Mouse (Mus musculus) urinary bladder, postnatal 14 days (tissue): ENCODE measurements around the gene 3110009E18Rik.
A peak's percentile ranks its signal among the peaks of the same experiment; 100 is the strongest.

Experiments used
- DNase-seq: peaks from one replicate; pipeline ENCODE4 v3.0.0; 2021; ENCODE audit warnings: low spot score

Gene 3110009E18Rik

DNA sequence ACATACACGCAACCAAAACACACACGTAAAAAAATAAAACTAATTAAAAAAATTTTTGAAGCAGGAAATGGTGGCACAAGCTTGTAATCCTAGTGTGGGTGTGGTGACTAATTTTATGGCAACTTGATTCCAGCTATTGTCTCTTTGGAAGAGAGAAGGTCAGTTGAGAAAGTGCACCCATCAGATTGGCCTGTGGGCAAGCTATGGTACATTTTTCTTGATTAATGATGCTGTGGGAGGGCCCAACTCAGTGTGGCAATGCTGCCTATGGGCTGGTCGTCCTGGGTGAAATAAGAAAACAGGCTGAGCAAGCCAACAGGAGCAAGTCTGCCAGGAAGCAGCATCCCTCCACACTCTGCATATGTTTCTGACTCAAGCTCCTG, 19.8 kb upstream of the 3110009E18Rik start:
- no peak for DNase-seq

- DNase-seq = peak; percentile 80
These were observed 15.4 kb upstream of the 3110009E18Rik start for GRCm38 (mm10) chr1:120105556-120105959.

GRCm38 (mm10) chr1:120109741-120110432, 11.1 kb upstream of the 3110009E18Rik start:
- no peak for DNase-seq

- no peak for DNase-seq
These were observed 9.2 kb upstream of the 3110009E18Rik start for GRCm38 (mm10) chr1:120111766-120112165.

GRCm38 (mm10) chr1:120112251-120113187, 8.5 kb upstream of the 3110009E18Rik start:
- no peak for DNase-seq

DNA sequence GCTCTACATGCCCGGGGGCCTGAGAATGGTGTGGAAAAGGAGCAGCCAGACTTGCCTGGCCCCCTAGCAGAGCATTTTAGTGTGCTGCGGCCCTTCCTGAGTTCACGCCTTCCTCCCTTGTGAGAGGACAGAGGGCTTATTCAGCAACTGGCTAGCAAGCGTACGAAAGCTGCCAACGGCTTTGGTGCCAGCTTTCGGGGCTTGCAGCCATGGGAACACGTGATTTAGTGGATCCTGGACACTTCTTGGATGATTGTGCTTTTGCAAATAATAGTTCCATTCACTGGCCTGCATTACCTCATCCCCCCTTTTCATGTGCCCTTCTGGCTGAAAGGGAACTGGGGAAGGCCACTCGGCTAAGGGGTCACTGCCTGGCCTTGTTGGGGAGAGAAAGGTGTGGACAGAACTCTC, 5.3 kb upstream of the 3110009E18Rik start:
- DNase-seq = no peak

DNA sequence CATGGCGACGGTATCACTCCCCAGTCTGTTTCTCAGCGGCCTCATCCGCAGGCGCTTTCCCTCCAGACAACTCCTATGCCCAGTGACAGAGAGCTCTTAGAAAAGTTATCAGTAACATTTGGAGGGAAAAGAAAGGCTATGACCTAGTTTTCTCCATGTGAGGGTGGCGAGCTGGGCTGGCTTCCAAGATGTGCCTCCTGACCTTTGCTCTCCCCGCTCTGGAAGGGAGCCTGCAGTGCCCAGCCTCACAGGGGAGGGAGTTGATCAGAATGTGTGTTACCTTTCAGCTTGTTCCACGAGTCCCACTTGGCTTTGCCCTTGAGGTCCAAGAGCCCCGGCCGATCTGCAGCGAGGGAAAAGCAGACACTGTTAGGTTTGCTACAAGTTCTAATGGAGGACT, 4.9 kb upstream of the 3110009E18Rik start:
- no peak for DNase-seq

- no peak for DNase-seq
These were observed 2.1 kb upstream of the 3110009E18Rik start for GRCm38 (mm10) chr1:120118854-120119253.

DNA sequence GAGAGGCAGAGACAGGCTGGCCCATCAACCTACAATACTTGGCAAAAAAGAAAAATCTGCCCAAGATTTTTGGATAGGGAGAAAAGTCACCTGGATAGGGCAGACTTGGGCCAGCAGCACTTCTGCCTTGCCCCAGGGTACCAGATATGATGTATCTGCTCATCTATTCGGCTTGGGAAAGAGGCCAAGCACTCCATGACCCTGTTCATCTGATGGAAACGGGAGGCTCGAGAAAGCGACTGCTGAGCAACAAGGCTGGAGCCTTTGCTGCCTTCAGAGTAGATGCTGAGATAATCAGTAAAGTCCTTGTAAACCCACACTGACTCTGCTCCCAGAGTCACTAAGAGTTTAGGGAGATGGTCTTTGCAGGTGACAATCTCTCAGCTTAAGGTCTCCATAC, 1.6 kb upstream of the 3110009E18Rik start:
- peak; percentile 20 for DNase-seq

DNA sequence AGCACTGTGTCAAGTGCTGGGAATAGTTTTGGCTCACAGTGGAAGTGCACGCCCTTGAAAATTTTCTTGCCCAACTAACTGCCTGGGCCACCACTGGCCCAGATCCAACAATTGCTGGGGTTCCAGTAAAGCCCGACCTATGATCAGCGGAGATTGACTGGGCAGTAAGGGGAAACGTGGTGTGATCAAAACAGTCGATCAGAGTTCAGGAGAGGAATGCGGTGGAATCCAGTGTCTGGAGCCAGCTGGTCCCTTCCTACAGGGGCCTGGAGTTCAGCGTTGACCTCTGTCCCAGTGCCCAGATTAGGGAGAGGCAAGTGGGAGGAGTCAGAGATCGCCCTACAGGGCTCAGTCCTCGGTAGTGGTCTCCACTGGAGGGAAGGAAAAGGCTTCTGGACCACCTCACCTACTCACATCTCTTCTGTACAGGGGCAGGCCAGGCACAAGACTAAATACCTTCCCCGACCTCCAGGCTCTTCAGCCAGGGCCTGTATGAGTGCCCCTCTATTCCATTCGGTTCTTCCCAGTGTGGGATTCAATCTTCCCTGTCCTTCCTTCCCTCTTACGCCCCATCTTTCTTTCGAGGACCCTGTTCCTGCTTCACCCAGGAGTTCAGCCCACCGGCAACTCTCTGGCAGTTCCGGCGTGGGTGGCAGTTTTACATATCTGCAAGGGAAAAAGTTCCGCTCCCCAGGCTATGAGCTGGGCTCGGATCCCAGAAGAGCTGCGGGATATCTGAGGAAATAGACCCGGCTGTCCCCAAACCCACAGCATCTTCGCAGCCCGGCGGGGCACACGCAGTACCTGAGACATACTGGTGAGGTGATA, 632 bp upstream of the 3110009E18Rik start:
- peak; percentile 48 for DNase-seq

DNA sequence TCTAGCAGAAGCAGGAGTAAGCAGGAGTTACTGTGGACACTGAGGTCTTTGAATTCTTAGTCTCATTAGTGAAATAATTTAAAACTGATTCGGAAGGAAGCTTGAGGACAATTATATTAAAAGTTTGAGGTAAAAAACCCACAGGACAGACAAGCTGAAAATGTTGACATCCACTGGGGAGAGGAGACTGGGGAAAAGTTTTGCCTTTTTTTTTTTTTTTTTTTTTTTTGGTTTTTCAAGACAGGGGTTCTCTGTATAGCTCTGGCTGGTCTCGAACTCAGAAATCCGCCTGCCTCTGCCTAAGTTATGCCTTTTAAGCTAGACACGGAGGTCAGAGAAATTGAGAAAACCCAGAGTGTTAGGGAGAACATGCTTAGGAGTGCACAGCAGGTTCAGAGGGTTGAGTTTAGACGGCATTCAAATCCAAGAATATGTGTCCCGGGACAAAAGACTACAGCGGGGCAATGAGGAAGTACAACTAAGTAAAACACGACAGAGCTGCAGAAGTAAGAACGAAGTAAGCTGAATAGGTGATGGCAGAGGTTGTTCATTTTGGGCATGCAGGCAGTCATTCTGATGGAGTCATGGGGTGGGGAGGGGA, 1.0 kb downstream of the 3110009E18Rik start:
- no peak for DNase-seq

GRCm38 (mm10) chr1:120122634-120123383, 1.8 kb downstream of the 3110009E18Rik start:
- no peak for DNase-seq

GRCm38 (mm10) chr1:120124839-120125238, 3.9 kb downstream of the 3110009E18Rik start:
- peak; percentile 58 for DNase-seq

- DNase-seq = no peak
These were observed 4.5 kb downstream of the 3110009E18Rik start for GRCm38 (mm10) chr1:120125471-120125870.

DNA sequence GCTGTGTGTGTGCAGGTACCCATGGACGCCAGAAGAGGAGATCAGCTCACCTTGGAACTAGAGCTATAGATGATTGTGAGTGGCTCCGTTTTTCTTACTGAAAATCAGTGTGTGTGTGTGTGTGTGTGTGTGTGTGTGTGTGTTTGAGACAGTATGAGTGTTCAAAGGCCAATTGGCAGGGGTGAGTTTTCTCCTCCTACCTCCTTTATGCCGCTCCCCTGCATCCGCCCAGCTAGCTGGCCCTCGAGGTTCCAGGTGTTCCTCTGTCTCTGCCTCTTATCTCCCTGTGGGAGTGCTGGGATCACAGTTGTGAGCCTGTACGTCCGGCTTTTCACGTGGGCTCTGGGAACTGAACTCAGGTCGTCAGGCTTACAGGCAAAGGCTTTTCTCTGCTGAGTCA, 5.3 kb downstream of the 3110009E18Rik start:
- no peak for DNase-seq

DNA sequence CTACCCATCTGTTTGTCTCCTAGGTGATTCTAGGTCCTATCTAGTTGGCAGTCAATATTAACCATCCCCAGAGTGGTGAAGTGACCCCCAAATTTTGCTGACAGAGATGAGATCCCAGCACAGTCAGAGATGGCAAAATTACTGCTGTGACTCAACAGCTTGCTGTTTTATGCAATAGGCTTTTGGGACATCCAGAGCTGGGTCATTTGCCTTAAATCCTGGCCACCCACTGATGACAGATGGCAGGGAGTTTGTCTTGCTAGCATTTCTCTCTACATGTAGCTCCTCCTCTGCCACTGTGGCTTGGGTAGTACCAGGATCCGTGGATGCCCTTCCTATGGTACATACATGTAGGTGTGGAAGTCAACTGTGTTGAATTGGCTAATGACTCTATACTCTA, 11.4 kb downstream of the 3110009E18Rik start:
- DNase-seq = no peak

DNA sequence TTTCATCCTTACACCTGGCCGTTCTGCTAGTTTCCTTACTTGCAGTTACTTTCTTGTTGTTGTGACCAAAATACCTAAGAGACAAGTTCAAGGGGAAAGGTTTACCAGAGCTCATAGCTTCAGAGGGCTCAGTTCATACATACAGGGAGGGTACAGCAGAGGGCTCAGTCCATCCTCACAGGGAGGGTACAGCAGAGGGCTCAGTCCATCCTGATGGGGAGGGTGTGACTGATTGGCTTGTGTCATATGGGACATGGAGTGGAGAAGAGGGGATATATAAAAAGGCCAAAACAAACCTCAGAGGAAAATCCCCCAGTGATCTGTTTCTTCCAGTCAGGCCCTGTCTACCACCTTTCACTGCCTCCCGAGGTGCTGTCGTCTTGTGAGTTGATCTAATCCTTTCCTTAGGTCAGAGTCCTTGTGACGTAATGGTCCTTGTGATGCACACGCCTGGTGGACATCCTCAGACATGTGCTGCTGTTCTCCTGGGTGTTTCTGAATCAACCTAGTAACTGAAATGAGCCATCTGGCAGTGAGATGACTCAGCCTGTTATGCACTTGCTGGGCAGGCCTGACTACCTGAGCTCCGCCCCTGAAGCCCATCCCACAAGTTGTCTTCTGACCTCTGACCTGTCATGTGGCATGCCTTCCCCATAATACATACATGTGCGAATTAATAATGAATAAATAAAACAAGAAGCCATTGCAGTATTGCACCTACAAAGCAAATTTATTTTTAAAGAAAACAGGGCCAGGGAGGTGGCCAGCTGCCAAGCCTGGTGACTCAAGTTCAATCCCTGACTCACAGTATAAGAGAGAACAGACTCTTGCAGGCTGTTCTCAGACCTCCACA, 15.2 kb downstream of the 3110009E18Rik start:
- peak; percentile 66 for DNase-seq

DNA sequence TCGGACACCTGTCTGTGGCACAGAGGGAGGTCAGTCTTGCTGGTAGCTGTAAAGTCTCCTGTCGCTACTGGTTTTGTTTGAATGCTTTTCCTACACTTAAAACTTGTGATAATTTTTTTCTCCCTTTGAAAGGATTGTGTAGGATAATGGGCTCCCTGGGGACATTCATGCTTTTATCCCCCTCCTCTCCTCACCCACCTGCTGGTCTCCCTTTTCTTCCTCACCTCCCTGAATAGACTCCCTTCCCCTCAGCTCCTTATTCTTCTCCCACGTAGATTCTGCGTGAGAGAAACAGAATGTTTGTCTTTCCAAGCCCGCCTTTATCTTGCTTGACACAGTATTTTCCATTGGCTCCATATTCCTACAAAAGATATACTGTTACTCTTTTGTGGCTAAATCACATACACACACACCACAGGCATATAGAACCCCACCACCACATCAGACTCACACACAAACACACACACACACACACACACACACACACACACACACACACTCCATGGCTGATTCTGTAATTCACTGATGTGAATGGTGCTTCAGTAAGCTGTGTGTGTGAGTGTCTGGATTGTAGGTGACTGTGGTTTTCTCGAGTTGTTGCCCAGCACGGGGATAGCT, 18.0 kb downstream of the 3110009E18Rik start:
- DNase-seq = no peak

GRCm38 (mm10) chr1:120140144-120140693, 19.2 kb downstream of the 3110009E18Rik start:
- no peak for DNase-seq
